Mouse (Mus musculus): ENCODE results near the gene Cbln3.
A peak's percentile ranks its signal among the peaks of the same experiment; 100 is the strongest.

Gene Cbln3

DNA sequence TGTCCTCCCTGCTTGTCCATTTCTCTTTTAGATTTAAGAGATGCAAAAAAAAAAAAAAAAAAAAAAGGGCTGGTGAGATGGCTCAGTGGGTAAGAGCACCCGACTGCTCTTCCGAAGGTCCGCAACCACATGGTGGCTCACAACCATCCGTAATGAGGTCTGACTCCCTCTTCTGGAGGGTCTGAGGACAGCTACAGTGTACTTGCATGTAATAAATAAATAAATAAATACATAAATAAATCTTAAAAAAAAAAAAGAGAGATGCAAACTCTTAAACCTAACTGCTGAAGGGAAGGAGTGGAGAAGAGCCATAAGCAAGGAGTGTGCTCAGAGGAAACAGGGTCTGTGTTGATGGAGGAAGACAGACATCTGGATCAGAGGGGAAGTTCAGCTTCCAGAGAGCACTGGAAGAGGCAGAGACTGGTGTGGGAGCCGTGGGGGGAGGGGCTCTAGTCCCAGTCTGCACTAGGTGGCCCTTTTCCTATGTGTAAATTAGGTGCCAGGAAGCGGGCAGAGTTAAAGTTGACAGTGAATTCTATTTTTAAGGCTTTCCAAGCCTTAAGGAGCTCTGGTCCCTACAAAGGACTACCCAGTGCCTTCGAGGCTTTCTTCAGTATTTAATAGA is 5.8 kb downstream of the Cbln3 start:
- DNase-seq: no peak

DNA sequence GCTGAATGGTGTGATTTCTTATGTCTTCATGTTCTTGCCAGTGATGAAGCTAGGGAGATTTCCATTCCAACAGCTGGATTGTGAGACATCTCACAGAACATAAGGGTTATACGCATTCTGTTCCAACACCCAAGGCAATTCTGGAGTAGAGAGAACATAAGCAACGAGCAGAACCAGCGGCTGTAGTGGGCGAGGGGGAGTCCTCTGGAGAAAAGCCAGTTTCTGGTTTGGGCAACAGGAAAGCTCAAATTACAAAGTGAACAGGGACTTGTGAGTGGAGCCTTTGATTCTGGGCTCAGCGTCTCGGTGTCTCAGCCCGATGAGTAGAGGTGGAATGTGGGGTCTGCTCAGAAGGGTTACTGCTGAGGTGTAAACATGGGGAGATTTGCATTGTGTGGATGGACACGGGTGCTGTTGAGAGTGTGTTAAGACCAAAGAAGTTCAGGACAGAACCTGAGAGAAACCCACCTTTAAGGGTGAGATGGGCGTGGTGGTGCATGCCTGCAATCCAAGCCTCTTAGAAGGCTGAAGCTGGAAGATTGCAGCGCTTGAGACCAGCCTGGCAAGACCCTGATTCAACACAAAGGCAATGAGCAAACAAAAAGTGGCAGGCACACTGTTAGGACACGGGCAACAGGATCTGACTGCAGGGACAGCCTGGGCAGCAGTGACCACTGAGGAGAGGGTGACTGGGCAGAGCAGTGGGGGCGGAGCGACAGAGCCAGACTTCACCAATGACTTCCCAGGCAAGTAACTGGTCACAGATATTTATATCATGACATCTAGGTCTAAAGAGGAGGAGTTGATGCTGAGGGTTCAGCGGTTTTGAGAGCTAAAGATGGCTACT is 6.5 kb downstream of the Cbln3 start:
- peak; percentile 51 to 72 for DNase-seq

DNA sequence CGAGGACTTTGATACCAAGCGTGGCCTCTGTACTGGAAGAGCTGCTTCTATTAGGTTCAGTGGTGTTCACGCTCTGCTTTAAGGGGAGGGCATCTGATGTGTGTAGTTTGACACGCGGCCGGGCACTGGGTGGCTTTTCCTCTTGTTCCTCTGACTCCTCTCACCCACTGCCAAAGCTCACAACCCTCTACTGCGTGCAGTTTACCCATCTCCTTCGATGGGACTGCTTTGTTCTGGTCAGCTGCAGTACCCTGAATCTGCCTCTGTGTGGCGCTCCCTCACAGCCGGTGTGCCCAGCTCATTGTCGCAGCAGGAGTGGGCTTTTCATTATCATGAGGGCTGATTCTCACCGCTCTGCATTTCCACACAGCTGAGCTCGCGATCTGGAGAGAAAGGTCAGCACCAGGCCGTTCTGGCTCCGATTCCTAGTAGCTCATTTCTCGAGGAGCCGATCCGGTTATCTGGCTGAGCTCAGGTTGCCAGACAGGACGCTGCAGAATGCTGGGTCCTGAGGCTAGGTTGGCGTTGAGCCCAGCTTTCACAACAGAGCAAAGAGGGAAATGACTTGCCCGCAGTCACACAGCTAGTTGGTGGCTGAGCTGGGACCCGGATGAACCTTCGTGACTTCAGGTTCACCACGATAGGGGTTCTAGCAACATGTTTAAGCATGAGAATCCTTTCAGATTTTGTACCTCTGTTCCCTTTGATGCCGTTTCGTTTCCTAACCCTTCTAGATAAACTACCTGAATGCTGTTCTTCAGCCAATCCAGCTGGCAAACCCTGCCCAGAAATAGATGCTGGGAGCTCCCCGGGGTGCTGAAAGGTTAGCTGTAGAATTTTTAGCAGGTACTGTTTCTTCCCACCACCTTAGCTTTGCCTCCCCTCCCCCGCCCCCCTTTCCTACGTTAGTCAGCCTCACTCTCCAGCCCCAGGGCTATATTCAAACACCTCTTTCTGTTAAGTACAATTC is 10.2 kb downstream of the Cbln3 start:
- peak; percentile 82 to 88 for DNase-seq

DNA sequence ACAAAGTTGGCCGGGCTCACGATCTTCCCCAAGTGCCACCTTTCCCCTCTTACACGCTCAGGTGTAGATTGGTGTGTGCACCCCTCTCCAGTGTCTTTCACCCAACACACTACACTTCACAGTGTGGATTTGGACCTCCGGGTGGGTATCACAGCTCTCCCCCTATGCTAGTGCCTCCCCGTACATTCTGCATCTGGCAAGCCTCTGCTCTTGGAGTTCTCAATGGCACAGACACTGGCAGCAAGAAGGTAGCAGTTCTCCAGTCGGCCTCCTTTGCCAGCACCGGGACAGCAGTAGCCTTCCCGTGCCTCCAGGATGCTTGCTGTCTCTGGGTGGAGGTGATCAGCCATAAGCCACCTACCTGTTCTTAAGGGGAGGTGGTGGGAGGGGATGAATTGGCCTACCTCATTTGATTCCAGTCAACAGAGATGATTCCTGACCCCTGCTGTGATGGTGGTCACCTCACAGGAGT is 10.9 kb downstream of the Cbln3 start:
- DNase-seq: no peak

DNA sequence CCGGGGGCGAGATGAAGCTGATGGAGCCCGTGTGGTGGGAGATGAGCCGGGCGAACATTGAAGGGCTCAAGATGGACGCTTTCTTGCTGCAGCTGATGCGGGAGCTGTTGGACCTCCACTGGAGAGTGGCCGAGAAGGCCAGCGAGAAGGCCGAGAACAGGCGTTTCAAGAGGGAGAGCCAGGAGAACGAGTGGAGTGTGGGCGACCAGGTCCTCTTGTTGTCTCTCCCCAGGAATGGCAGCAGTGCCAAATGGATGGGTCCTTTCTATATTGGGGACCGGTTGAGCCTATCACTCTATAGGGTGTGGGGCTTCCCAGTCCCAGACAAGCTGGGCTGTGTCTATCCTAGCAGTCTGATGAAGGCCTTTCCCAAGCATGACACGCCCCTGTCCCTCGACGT is 11.6 kb downstream of the Cbln3 start:
- DNase-seq: no peak

DNA sequence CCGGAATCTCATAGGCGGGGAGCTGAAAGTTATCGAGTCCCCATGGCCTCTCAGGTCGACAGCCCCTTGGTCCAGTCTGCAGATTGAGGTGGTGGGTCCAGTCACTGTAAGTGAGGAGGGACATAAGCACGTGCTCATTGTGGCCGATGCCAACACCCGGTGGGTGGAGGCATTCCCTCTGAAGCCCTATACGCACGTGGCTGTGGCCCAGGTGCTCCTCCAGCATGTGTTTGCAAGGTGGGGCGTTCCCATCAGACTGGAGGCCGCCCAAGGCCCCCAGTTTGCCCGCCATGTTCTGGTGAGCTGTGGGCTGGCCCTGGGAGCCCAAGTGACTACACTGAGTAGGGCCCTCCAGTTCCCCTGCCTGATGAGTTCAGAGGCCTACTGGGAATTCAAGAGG is 12.2 kb downstream of the Cbln3 start:
- no peak for DNase-seq

DNA sequence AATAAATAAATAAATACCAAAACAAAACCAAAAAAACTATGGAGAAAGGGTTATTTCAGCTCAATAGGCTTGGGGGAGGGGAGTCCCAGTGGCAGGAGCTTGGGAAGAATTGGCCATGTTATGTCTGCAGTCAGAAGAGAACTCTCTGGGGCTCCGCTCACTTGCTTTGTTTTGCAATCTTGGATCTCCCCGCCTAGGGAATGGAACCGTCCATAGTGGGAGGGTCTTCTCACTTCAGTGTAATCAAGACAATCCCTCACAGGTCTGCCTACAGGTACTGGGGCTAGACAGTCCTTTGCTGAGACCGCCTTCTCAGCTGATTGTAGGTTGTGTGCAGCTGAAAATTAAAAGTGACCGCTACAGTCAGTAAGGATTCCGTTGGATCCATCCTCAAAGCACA is 14.7 kb downstream of the Cbln3 start:
- DNase-seq: no peak

DNA sequence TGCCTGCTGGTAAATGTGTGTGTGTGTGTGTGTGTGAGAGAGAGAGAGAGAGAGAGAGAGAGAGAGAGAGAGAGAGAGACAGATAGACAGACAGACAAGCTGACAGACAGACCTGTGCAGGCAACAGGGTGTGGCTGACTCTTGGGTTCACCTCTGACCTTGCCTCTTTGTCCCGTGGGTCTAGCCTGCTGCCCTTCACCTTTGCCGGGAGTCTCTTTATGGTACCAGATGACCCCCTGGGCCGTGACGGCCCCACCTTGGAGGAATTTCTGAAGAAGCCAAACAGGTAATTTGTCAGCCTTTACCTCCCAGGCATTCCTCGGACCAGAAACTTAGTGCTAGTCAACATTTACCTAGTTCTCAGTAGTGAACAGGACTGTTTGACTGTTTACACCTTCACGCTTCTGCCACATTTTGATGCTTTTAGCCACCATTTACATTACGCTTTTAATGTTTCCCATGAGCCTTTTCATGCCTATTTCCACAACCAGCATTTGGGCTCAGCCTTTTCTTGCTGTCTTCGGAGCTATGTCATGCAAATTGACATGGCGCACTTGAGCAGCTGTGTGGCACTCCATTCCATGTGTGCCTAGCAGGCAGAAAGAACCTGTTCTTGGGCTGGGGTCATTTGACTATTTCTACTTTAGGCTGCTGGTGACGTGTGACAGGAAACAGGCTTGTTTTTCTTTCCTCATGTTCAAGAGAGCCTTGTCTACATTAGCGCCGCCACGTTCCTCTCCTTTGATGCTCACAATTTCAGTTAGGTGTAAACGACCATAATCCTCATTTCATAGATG is 15.8 kb downstream of the Cbln3 start:
- DNase-seq: no peak

DNA sequence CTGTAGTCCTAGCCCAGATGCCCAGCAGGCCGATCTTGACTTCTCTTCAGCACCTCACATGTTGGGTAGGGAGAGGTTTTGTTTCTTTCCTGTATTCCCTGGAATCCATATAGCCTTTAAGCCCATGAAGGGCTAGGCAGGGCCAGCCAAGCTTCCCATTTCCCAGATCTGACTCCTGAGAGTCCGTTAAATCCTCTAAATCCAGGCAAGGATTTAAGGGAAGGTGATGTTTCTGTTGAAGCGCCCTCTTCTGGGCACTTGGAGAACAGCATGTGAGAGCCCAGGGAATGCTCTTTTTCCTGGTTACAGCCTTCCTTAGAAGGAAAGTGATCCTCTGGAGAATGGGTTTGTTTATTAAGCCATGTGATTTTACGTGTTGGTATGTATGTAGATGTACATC is 17.2 kb downstream of the Cbln3 start:
- peak; percentile 46 to 74 for DNase-seq

DNA sequence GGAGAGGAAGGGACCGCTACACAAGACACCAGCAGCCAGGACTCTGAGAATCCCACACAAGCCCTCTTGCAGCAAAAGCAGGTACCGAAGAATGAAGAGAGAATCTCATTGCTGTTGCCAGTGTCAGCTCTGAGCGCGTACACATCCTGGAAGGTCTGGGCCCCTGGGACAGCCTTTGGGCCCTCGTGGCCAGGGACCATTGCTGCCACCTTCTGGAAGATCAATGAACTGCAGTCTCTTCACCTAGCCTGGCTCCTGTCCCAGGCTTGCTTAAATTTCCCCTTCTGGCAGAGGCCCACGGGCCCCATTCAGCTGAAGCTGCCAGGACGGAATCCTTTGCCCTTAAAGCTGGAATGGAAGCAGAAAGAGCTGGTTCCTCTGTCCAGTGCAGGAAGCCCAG is 20.4 kb downstream of the Cbln3 start:
- peak; percentile 78 to 86 for DNase-seq

DNA sequence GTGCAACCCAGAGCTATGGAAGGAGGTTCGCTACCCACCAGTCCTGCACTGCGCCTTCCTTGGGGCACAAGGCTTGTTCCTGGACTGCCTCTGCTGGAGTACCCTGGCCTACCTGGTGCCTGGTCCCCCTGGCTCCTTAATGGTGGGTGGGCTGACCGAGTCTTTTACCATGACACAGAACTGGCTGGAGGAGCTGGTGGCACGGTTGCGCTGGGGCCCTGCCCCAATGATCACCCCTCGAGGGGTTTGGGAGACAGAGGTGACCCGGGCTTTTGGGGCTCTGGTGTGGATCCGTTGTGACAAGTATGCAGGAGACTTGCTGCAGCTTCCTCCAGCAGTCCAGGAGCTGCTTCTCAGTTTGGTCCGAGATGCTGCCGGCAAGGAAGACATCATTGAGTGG is 21.2 kb downstream of the Cbln3 start:
- DNase-seq: no peak

DNA sequence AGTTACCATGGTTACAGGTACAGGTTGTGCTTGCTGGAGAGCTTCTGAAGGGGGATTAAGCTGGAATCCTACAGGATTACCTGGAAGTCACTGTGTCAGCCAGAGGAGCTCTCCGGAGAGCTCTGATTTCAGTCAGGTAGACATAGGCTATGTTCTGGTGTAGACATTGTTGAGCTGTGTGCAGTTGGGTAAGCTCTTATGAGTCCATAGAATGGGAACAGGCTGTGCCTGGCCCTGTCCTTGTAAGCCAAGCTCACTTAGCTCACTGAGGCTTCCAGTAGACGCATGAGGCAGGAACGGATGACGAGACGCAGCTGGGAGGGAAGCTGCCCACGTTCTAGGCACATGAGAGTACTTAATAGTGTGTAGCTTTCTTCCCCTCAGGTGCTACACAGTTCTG is 22.0 kb downstream of the Cbln3 start:
- DNase-seq: no peak

DNA sequence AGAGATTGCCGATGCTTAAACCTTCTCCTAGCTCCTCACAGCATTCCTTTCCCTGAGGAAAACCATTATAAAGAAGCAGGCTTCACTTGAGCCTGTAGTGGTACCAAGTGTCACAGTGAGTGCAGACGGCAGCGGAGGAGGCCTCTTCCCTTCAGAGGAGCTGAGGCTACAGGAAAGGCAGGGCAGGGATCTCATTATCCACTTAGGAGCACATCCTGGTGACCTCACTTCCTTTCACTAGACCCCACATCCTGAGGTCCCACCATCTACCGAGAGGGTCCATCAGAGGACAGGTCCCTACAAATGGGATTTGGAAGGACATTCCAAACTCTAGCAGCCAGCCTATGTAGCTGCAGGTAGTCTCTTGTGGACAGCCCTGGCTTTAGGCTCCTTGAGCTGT is 26.6 kb downstream of the Cbln3 start:
- no peak for DNase-seq

DNA sequence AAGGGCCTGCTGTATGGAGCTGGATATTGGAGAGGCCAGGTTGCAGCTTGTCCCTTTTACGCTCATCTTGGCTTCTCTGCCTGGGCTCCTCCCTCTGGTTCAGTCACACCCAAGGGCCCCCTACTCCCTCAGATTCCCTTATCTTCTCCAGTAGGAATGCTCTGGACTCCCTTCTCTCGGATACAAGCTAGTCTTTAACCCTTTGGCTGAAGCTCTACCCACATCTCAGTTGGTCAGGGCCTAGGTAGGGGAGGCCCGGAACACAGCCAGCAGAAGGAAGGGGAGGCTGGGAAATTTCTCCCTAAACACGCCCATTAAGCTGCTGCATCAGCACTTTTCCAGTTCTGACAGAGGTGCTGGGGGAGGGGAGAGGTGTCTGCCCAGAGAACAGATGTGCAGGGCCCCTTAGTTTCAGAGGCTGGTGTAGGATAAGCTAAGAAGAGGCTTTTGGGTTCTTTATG is 29.1 kb downstream of the Cbln3 start:
- DNase-seq: peak; percentile 55 to 59

DNA sequence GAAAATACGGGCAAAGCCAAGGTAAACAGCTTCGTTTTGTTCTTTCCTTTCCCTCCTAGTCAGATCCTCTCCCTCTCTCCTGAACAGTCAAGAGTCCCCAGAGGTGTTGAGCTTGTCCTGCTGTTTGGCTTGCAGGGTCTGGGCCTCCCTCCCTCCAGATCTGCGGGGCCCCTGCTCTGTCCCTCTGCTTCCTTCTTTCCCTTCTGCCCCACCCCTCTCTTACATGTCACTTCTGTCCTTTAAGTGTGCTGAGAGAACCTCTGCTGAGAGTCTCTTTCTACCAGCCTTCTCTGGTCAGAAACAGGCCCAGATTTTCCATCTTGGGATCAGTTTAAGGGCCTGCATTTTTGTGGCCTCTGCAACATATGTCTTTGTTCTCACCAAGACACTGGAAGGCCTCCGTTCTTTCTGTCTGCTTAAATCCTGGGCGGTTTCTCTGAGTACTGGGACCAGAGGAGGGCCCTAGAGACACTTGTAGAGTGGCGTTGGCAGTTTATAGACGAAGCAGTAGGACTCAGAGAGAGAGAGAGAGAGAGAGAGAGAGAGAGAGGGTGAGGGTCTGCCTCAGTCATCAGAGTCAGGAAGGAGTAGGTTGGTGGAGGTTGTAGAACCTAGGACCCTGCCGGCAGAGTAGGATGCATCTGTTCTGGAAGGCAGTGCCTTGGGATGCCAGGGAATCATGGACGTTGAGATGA is 29.6 kb downstream of the Cbln3 start:
- peak in 1 of 2 experiments; percentile 36 for DNase-seq

DNA sequence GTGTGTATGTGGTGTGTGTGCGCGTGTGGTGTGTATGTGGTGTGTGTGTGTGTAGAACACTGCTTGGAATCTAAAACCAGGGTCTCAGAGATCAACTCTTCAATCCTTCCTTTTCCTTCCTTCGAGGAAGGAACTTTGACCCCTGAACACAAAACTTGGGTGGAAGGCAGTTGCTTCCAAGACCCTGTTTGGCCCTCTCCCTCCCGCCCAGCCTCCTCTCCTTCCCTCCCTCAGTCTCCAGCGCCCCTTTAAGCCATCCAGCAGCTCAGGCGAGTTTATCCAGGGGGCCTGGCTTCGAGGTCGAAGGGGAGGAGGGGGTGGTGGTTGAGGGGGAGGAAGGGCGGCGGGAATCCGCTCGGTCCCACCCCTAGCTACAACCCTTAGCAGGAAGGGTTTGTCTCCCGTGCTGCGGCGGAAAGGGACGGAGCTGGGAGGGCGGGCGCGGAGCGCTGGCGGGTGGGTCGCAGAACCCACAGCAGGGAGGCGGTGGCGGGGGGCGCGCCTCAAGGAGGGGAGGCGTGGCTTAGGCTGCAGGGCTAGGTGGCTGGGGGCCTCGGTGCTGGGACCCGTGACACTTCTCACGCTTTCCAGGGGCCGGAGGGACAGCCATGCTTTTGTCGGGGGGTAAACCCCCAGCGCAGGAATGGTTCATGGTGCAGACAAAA is 30.4 kb downstream of the Cbln3 start, which contains the start of gene Nynrin:
Gene Nynrin, plus strand, starts transcription at position 390 of the 665 bp plus-strand sequence.
- peak; percentile 86 to 93 for DNase-seq

DNA sequence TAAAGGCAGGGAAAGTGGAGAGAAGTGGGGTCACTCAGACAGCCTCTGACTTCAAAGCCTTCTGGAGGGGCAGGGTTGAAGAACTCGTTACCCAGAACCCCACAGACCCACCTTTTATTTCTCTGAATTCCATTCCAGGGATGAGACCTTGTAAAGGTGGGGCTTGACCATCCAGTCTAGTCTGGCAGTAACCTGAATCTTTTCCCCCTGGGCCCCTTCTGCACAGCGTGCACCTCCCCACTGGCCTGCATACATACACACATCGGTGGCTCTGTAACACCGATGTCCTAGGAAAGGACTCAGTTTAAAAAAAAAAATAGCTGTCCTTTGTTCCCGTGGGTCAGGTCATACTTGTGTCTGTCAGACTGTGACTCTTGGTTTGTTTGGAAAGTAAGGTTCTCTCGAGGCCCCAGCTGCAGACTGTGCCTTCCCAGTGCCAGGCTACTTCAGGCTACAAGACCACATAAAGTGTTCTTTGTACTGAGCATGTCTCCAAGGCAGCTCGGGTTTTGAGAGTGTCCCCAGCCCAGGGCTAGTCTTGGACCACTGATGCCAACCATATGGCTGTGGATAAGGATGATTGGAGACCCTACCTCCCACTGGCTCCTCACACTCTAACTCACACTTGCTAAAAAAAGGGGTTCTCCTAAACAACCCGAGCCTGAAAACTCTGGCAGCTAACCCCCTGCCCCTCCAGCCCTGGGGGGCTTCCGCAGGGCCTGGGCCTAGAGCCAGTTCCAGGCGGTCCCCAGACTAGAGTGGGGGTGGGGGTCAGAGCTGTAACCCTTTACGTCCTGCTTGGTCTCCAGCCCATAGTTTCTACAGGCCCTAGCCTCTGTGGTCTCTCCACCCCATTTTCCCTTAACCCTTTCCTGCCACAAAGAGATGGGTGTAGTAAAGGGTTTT is 31.3 kb downstream of the Cbln3 start:
- peak; percentile 56 to 71 for DNase-seq

DNA sequence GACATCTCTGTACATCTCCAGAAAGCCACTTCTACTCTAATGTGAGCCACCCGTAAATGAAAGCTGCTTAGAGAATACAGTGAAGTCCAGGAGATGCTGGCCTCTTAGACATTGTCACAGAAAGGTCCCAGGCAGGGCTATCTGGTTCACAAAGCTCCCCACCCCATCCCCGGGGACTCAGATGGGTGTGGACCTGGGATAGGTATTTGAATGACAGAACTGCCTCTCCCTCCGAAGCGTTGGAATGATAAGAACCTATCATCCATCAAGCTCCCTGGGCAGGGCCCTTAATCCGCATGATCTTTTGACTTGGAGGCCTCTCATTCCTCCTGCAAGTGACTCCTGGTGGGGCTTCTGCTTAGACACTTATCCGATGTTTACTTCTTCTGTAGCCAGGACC is 33.3 kb downstream of the Cbln3 start:
- no peak for DNase-seq

DNA sequence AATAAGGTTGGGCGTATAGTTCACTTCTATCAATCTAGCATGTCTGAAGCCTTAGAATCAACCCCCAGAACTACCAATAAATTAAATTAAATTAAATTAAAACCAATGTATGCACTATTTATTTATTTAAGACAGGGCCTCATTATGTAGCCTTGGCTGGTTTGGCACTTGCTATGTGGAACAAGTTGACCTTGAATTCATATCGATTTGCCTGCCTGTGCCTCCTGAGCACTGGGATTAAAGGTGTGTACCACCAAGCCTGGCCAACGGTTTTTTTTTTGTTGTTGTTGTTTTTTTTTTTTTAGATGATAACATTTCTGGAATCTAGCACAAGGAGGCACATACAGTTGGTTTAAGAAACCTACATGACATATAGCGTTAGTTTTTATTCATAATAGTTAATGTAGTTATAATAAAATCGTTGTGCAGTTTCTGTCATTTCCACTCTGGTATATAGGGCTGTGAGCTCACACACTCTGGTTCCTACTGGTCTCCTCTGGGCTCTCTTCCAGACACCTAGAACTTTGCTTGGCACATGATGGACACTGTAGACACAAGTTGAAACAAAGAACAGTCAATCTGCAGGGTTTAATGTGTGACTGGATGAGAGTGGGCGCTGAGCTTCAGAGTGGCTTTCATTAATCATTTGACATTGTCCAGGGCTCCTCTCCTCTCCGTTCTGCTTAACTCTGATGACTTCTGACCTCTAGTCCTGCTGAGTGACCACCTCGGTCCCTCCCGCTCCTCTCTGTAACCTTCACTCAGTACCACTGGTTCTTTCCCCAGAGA is 38.5 kb downstream of the Cbln3 start:
- DNase-seq: no peak

All from lung, postnatal 4 days (tissue).